In the genomic region with DNA sequence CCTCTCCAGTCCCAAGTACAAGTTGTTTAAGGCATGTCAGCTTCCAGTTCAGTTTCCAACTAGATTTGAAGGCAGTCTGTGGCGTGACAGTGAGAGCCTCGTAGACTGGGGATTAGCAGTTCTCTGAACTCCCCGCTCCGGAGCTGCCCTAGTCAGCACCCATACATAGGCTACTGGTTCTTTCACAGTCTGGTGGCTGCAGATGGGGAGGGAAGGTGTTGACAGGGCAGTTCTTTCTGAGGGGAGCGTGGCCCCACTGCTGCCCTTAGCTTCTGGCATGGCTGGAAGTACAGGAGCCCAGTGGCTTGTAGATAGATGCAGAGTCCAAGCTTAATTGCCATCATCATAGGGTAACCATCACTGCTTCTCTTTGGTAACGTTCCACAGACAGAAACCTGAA, we compare ENCODE assay signal across 24 mouse cellular contexts.
DNase-seq lines count a peak whose midpoint lies in the region; ATAC-seq lines count a peak whose summit lies in the region.
"Had no signal": no experiment of that assay in that cellular context is flagged by ENCODE, and none has a peak within 500 bp of the region (broad histone marks: within the 10 kb centered on the region; RNA-seq: fewer than 3 reads in every experiment).

No protein-coding gene starts in this region.

- H3K27me3 ChIP-seq in heart, embryonic 10.5 days (ENCODE audit: insufficient read depth, poor library complexity, severe bottlenecking) = peaks cover 13% of the 10 kb centered on the region; the same call in 1 of the 2 replicates
- H3K27me3 ChIP-seq in heart, embryonic 11.5 days (ENCODE audit: control insufficient read depth, insufficient read depth, low read length) = 0 out of 2 replicates have a peak, but pooled peaks cover 2% of the 10 kb centered on the region
- no peaks in the 10 kb centered on the region; the same call in 1 of the 2 replicates for H3K27me3 ChIP-seq in heart, embryonic 13.5 days (replicated peaks)
- no peaks in the 10 kb centered on the region for H3K27me3 ChIP-seq in heart, embryonic 15.5 days
- H3K27me3 ChIP-seq in limb, embryonic 12.5 days = peaks cover 14% of the 10 kb centered on the region
- H3K27me3 ChIP-seq in limb, embryonic 10.5 days (ENCODE audit: low read depth, poor library complexity, severe bottlenecking) = peaks cover 36% of the 10 kb centered on the region
- H3K27me3 ChIP-seq: embryonic facial prominence, embryonic 13.5 days; embryonic facial prominence, embryonic 15.5 days; forebrain, embryonic 12.5 days had no signal

- DNase-seq in heart, embryonic 10.5 days (ENCODE audit: low spot score) = peak; percentile 81
- no peak for DNase-seq in heart, postnatal 36 days
- DNase-seq in heart, adult 9 months (ENCODE audit: low spot score in 2 of 2) = no peak
- DNase-seq in limb, embryonic 10.5 days (ENCODE audit: low spot score) = no peak
- DNase-seq: adrenal gland, adult 2 months; adrenal gland, postnatal 10 days; adrenal gland, postnatal 25 days; cerebellum, adult 11 months; cerebellum, adult 18-20 months; cerebellum, adult 8-10 months; cerebellum, adult 9-11 months; cerebellum, postnatal 14 days; cerebellum, postnatal 36 days; embryo, embryonic 11 days had no signal

- H3K27ac ChIP-seq in heart, embryonic 10.5 days = no peak overlapping the region
- no peak overlapping the region for H3K27ac ChIP-seq in heart, embryonic 11.5 days (ENCODE audit: low read depth, low read length)
- 0 out of 2 replicates have a peak overlapping the region, but pooled peaks have one; percentile 20 for H3K27ac ChIP-seq in heart, embryonic 13.5 days (replicated peaks)
- 0 out of 2 replicates have a peak overlapping the region, but pooled peaks have one; percentile 5 for H3K27ac ChIP-seq in heart, embryonic 15.5 days
- no peak overlapping the region for H3K27ac ChIP-seq in limb, embryonic 12.5 days
- H3K27ac ChIP-seq in limb, embryonic 10.5 days = no peak overlapping the region
- H3K27ac ChIP-seq: embryonic facial prominence, embryonic 13.5 days; embryonic facial prominence, embryonic 15.5 days; forebrain, embryonic 10.5 days; forebrain, embryonic 12.5 days had no signal

- H3K9me3 ChIP-seq in heart, embryonic 10.5 days = no peaks in the 10 kb centered on the region
- no peaks in the 10 kb centered on the region for H3K9me3 ChIP-seq in heart, embryonic 11.5 days (replicated peaks; ENCODE audit: control insufficient read depth, low read length)
- no peaks in the 10 kb centered on the region for H3K9me3 ChIP-seq in heart, embryonic 13.5 days
- no peaks in the 10 kb centered on the region for H3K9me3 ChIP-seq in heart, embryonic 15.5 days (replicated peaks)
- H3K9me3 ChIP-seq in limb, embryonic 12.5 days = no peaks in the 10 kb centered on the region
- H3K9me3 ChIP-seq in limb, embryonic 10.5 days (replicated peaks) = no peaks in the 10 kb centered on the region
- H3K9me3 ChIP-seq: embryonic facial prominence, embryonic 13.5 days; embryonic facial prominence, embryonic 15.5 days; forebrain, embryonic 10.5 days; forebrain, embryonic 12.5 days had no signal

- no peak overlapping the region for H3K4me3 ChIP-seq in heart, embryonic 10.5 days
- no peak overlapping the region for H3K4me3 ChIP-seq in heart, embryonic 11.5 days (ENCODE audit: low read depth, low read length)
- no peak overlapping the region for H3K4me3 ChIP-seq in heart, embryonic 13.5 days
- H3K4me3 ChIP-seq in heart, embryonic 15.5 days = no peak overlapping the region
- no peak overlapping the region for H3K4me3 ChIP-seq in limb, embryonic 12.5 days (replicated peaks)
- no peak overlapping the region for H3K4me3 ChIP-seq in limb, embryonic 10.5 days
- H3K4me3 ChIP-seq: embryonic facial prominence, embryonic 13.5 days; embryonic facial prominence, embryonic 15.5 days; erythroblast, embryonic 14.5 days; forebrain, embryonic 10.5 days; forebrain, embryonic 12.5 days had no signal

- peaks cover 11% of the 10 kb centered on the region; the same call in 1 of the 2 replicates for H3K4me1 ChIP-seq in heart, embryonic 10.5 days
- peaks cover 5% of the 10 kb centered on the region; the same call in 1 of the 2 replicates for H3K4me1 ChIP-seq in heart, embryonic 11.5 days (ENCODE audit: control insufficient read depth, insufficient read depth, low read length)
- peaks cover 19% of the 10 kb centered on the region for H3K4me1 ChIP-seq in heart, embryonic 13.5 days
- peaks cover 7% of the 10 kb centered on the region for H3K4me1 ChIP-seq in heart, embryonic 15.5 days (replicated peaks)
- peaks cover 20% of the 10 kb centered on the region for H3K4me1 ChIP-seq in limb, embryonic 12.5 days (replicated peaks)
- H3K4me1 ChIP-seq in limb, embryonic 10.5 days = peaks cover 44% of the 10 kb centered on the region

- no peak overlapping the region for H3K4me2 ChIP-seq in heart, embryonic 11.5 days
- no peak overlapping the region for H3K4me2 ChIP-seq in heart, embryonic 13.5 days
- H3K4me2 ChIP-seq in heart, embryonic 15.5 days = no peak overlapping the region
- no peak overlapping the region for H3K4me2 ChIP-seq in limb, embryonic 12.5 days
- H3K4me2 ChIP-seq: embryonic facial prominence, embryonic 13.5 days; embryonic facial prominence, embryonic 15.5 days; forebrain, embryonic 12.5 days had no signal

- intact Hi-C loops in heart, postnatal 36 days (cut with DNase I) = no loop called here

- H3K9ac ChIP-seq in heart, embryonic 11.5 days (ENCODE audit: low read depth, low read length) = no peak overlapping the region
- 0 out of 2 replicates have a peak overlapping the region, but pooled peaks have one; percentile 24 for H3K9ac ChIP-seq in heart, embryonic 13.5 days
- no peak overlapping the region for H3K9ac ChIP-seq in heart, embryonic 15.5 days
- no peak overlapping the region for H3K9ac ChIP-seq in limb, embryonic 12.5 days (replicated peaks)
- H3K9ac ChIP-seq: embryonic facial prominence, embryonic 13.5 days; embryonic facial prominence, embryonic 15.5 days; forebrain, embryonic 12.5 days had no signal

- no peak for ATAC-seq in heart, embryonic 11.5 days (replicated peaks; ENCODE audit: insufficient number of reproducible peaks, low FRiP score, low TSS enrichment)
- ATAC-seq in heart, embryonic 13.5 days (ENCODE audit: extremely low read depth, insufficient number of reproducible peaks, low FRiP score, low TSS enrichment) = no peak
- no peak; the same call in 1 of the 2 replicates for ATAC-seq in heart, embryonic 15.5 days (replicated peaks; ENCODE audit: insufficient number of reproducible peaks, insufficient read depth, low FRiP score, low read depth)
- ATAC-seq in limb, embryonic 12.5 days (ENCODE audit: insufficient number of reproducible peaks, insufficient read depth, low FRiP score, low TSS enrichment, low read depth) = peak; percentile 26; the same call in 1 of the 2 replicates
- ATAC-seq: forebrain, embryonic 14.5 days had no signal

- WGBS in heart, embryonic 10.5 days = 49% methylated on average over 6 of the region's 6 CpGs
- WGBS in heart, embryonic 11.5 days (ENCODE audit: insufficient replicate concordance) = 61% methylated on average over 6 of the region's 6 CpGs
- WGBS in heart, embryonic 13.5 days = 47% methylated on average over 6 of the region's 6 CpGs
- 45% methylated on average over 6 of the region's 6 CpGs for WGBS in heart, embryonic 15.5 days
- WGBS in limb, embryonic 12.5 days = 76% methylated on average over 6 of the region's 6 CpGs
- 76% methylated on average over 6 of the region's 6 CpGs for WGBS in limb, embryonic 10.5 days

- 0 out of 2 replicates have a peak, but pooled peaks cover 4% of the 10 kb centered on the region for H3K36me3 ChIP-seq in heart, embryonic 10.5 days
- 0 out of 2 replicates have a peak, but pooled peaks cover 2% of the 10 kb centered on the region for H3K36me3 ChIP-seq in heart, embryonic 11.5 days (ENCODE audit: control insufficient read depth, insufficient read depth, low read length)
- H3K36me3 ChIP-seq in heart, embryonic 13.5 days = peaks cover 8% of the 10 kb centered on the region; the same call in 1 of the 2 replicates
- H3K36me3 ChIP-seq in heart, embryonic 15.5 days = no peaks in the 10 kb centered on the region
- H3K36me3 ChIP-seq in limb, embryonic 12.5 days = peaks cover 5% of the 10 kb centered on the region; the same call in 1 of the 2 replicates
- peaks cover 6% of the 10 kb centered on the region for H3K36me3 ChIP-seq in limb, embryonic 10.5 days
- H3K36me3 ChIP-seq: embryonic facial prominence, embryonic 15.5 days had no signal

Comparison
In these comparisons a context has a peak if more than half of its experiments do, and no peak if none do; other contexts are left out.
1. H3K27ac ChIP-seq: peak in heart, embryonic 13.5 days (single experiment) and heart, embryonic 15.5 days (single experiment); none in heart, embryonic 10.5 days (single experiment), heart, embryonic 11.5 days (single experiment), limb, embryonic 12.5 days (single experiment) and limb, embryonic 10.5 days (single experiment).